Mouse (Mus musculus) NIH3T3 (cell line): Measurements from ENCODE around the gene Tnfrsf22.
"Not testable (repeated sequence)": the region's sequence is repeated elsewhere in the genome, so short reads cannot be mapped to it uniquely, and the experiment has no call there.

Source experiments
- DNase-seq: peaks from one replicate; pipeline ENCODE4 v3.0.0-alpha.2; 2012; ENCODE audit warnings: low read depth

Gene Tnfrsf22

DNA sequence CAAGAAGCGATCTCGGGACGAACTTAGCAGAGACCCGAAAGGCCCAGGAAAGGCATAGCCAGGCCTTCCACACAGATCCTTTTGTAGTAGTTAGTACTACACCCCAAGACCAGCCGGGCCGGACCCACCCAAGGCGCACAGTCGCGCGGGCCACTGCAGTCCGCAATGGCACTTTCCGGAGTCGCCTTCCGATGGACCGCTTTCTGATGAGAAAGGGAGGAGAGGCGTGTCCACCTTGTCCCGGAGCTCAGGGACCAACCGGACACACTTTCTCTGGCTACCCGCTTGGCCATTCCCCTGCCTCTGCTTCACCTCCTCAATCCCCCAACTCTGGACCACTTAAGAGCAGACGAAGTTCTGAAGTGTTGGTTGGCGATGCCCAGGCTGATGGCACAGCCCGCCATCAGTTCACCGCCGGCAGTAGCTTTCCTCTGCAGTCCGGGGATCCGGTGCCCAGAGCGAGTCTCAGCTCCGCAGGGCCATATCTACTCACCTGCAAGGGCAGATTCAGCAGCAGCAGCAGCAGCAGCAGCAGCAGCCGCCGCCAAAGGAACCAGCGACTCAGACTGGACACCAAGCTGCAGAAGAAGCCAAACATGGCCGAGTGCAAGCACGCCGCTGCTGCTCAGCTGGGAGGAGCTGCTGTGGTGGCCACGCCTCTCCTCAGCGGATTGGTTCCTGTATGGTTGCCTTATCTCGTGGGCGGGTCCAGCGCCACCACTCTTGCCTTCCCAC, at the start of gene Tnfrsf22:
TSS of gene Tnfrsf22 (minus strand) at position 628 of the 735 bp plus-strand sequence.
- DNase-seq = peak; percentile 90

- peak; percentile 67 for DNase-seq
Observed at GRCm38 (mm10) chr7:143696140-143696539, 46.7 kb upstream of the Tnfrsf22 start.

DNA sequence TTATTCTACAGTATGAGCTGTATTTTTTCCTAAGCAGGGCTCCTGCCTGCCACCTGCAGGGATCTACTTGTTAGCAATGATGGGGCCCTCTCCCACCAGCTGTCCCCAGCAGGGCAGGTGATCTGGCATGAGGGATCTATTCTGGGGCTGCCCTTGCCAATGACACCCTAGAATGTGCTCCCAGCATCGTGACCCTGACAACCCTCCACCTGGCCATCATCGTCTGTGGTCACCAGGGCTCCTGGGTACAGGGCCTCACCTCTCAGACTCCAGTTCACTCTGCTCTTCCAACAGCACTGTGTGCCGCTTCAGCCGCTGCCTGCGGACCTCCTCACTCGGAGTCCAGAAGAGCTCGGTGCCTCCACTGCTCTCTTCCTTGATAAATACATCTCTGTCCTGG, 45.1 kb upstream of the Tnfrsf22 start:
- DNase-seq = no peak

- DNase-seq = no peak
Observed at GRCm38 (mm10) chr7:143692746-143693510, 43.5 kb upstream of the Tnfrsf22 start.

- peak; percentile 39 for DNase-seq
Observed at GRCm38 (mm10) chr7:143691909-143692308, 42.4 kb upstream of the Tnfrsf22 start.

- no peak for DNase-seq
Observed at GRCm38 (mm10) chr7:143691181-143691580, 41.7 kb upstream of the Tnfrsf22 start.

DNA sequence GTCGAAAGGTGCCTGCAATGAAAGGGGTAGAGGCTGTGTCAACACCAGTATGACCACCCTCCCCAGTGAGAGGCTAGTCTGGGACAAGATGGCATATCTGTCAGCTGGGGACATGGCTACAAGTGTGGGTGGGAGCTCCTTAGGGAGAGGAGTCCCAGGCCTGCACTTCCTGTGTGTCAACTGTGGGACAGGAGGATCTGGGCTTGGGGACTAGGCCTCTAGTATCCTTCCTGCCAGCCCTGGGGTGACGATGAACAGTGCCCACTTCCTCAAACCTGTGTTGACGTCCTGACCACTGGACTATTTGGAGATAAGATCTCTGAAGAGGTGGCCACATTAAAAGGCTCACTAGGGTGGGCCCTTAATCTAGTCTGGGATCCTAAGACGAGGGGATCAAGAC, 40.5 kb upstream of the Tnfrsf22 start:
- no peak for DNase-seq

- DNase-seq = no peak
Observed at GRCm38 (mm10) chr7:143689481-143689880, 40.0 kb upstream of the Tnfrsf22 start.

DNA sequence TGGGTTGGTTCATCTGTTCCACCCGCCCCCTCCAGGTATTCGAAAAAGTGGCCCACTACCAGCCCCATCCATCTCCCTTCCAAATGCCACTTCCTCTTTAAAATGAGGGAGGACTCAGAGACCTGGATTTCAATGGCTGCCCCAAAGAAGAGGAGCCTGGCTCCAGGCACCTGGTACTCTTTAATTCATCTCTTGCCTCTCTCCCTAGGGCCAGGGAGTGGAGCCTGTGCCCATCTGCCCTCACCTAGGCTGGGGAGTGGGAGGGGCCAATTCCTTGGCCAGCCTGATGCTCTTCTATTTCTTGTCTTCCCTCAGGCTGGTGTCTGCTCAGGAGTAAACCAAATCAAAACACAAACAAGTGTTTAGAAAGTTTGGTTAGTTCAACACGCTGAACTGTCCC, 37.2 kb upstream of the Tnfrsf22 start:
- DNase-seq = not testable (repeated sequence)

GRCm38 (mm10) chr7:143686191-143686590, 36.7 kb upstream of the Tnfrsf22 start:
- not testable (repeated sequence) for DNase-seq

DNA sequence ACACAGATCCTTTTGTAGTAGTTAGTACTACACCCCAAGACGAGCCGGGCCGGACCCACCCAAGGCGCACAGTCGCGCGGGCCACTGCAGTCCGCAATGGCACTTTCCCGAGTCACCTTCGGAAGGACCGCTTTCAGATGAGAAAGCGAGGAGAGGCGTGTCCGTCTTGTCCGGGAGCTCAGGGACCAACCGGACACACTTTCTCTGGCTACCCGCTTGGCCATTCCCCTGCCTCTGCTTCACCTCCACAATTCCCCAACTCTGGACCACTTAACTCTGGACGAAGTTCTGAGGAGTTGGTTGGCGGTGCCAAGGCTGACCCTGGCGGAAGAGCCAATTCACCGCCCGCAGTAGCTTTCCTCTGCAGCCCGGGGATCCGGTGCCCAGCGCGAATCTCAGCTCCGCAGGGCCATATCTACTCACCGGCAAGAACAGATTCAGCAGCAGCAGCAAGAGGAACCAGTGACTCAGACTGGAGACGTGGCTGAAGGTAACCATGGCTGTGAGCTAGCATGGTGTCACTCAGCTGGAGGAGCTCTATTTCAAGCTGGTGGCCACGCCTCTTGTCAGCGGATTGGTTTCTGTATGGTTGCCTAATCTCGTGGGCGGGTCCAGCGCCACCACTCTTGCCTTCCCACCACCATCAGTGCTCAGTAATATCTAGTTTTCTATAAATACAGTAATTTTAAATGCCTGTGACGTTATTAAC, 36.1 kb upstream of the Tnfrsf22 start, which contains the start of gene Tnfrsf23:
TSS of gene Tnfrsf23 (minus strand) at position 514 of the 709 bp plus-strand sequence.
- DNase-seq = peak; percentile 93

DNA sequence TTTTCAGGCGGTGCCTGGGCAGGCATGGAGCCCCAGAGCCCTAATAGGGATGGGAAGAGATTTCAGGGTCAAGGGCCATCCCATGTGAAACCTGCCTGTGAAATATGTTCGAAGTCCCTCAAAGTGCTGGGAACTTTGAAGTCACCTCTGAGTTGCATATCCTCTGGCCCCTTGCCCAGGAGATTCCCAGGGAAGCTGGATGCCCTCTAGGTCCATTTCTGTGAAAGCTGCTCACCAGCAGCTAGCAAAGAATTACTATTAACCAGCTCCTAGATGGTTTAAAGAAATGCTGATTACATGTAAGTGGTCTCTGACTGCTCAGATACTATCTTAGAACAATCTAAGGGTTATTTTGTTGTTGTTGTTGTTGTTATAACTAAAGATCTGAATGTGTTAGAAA, 35.1 kb upstream of the Tnfrsf22 start:
- not testable (repeated sequence) for DNase-seq

GRCm38 (mm10) chr7:143681566-143681965, 32.1 kb upstream of the Tnfrsf22 start:
- no peak for DNase-seq

DNA sequence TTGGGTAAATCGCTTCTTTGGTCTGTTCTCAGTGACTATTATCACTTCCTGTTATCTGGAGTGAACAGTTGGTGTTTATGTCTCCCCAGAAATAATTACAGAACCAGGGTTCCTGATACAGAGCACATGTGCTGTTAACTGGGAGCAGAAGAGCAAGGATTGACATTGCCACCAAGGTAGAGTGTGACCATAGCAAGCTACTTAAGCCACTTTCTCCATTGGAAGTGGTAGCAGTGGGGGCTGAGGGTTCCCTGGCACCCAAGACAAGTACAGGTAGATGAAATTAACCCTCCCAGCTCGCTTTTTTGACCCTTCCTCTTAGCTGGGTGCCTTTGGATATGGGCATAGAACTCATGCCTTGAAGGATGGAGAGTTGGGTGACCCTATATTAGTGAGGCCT, 31.4 kb upstream of the Tnfrsf22 start:
- not testable (repeated sequence) for DNase-seq

DNA sequence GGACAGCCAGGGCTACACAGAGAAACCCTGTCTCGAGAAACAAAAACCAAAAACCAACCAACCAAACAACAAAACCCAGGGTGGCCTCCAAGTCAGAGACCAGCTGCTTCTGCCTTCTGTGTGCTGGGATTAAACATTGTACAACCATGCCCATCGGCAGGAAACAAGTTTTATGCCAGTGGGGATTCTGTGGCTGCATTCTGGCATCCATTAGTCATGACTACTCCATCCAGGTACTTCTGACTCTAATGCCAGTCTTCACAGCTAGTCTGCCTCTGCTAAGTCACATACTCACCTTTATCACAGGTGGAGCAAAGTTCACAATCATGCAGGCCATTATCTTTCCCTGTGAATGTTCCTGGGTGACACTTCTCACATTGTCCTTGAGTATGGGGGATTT, 30.2 kb upstream of the Tnfrsf22 start:
- not testable (repeated sequence) for DNase-seq

- peak; percentile 41 for DNase-seq
Observed at GRCm38 (mm10) chr7:143666427-143667311, 17.2 kb upstream of the Tnfrsf22 start.

DNA sequence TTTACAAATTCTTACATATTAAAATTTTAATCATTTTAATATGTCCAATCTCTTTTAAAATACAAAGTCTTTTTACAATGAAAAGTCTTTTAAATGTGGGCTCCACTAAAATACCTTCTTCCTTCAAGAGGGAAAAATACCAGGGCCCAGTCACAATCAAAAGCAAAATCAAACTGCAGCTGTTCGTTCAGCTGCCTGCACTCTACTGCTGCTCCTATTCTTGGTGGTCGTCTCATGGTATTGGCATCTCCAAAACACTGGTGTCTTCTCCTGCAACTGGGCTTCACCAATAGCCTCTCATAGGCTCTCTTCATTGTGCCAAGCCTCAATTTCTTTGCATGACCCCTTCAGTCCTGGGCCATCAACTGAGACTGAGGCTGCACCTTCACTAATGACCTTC, 14.0 kb upstream of the Tnfrsf22 start:
- no peak for DNase-seq

GRCm38 (mm10) chr7:143660797-143661196, 11.3 kb upstream of the Tnfrsf22 start:
- peak; percentile 16 for DNase-seq

DNA sequence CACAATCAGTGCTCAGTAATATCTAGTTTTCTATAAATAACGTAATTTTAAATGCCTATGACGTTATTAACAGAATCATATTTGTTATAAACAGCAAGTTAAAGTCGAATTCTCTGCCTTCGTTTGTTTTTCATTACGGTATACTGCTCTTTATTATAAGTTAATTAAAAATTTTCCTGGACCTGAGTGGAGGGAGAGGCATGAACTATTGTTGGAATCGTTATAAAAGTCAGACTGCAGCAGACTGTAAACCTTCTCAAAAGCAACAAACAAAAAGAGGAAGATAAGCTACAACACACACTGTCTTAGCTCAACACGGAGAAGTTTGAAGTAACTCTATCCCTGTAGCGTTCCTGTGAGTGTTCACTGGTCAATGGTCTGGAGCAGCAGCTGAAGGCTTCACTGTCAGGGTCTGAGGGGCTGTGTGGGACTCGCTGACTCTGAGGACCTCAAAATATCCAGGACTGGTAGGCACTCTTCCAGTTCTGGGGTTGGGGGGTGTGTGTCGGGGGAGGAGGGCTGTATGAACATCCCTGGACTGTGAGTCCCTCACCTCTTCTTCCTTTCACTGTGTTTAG, 397 bp upstream of the Tnfrsf22 start:
- DNase-seq = not testable (repeated sequence)

GRCm38 (mm10) chr7:143643949-143644348, 5.5 kb downstream of the Tnfrsf22 start:
- DNase-seq = not testable (repeated sequence)

DNA sequence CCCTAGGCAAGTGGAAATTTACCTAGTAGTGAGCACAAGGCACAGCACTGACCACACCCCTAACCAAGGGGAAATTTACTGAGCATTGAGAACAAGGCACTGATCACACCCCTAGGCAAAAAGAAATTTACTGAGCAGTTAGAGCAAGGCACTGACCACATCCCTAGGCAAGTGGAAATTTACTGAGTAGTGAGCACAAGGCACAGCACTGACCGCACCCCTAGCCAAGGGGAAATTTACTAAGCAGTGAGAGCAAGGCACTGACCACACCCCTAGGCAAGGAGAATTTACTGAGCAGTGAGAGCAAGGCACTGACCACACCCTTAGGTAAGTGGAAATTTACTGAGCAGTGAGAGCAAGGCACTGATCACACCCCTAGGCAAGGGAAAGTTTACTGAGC, 12.8 kb downstream of the Tnfrsf22 start:
- no peak for DNase-seq
